Mouse (Mus musculus) megakaryocyte, embryonic 14.5 days (primary cell): Measurements from ENCODE around the gene Atp8a2.

Experiments
- FLI1 ChIP-seq: IDR thresholded peaks from 2 replicates; pipeline ENCODE4 v1.6.1; 2012; ENCODE audit warnings: low read length, inconsistent platforms, mixed read lengths
- GATA1 ChIP-seq: IDR thresholded peaks from 3 replicates; pipeline ENCODE4 v1.6.1; 2012; ENCODE audit warnings: mixed read lengths, low read length, inconsistent platforms, borderline replicate concordance

DNA sequence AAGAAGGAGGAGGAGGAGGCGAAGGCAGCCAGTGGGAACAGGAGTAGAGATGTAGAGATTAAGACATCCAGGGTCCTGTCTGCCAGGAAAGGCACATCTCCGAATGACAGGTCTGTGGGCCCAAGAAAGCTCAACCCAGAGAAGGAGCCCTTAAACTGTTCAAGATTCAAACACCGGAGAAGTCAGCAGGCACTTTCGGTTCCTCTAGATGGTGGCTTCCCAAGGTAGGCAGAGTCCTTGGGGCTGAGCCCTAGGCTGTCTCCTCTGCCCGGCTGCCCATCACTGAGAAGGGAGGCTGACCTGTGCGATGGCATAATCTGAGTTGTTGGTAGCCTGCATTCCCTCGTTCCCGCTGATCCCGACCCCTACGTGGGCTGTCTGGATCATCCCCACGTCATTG lies 337.1 kb downstream of the Atp8a2 start:
- no peak for TF ChIP-seq GATA1
- TF ChIP-seq FLI1 = no peak
